Mouse (Mus musculus): Measurements from ENCODE around the gene Rsu1.
"Not testable (repeated sequence)": the region's sequence is repeated elsewhere in the genome, so short reads cannot be mapped to it uniquely, and the experiment has no call there.

Rsu1 gene

DNA sequence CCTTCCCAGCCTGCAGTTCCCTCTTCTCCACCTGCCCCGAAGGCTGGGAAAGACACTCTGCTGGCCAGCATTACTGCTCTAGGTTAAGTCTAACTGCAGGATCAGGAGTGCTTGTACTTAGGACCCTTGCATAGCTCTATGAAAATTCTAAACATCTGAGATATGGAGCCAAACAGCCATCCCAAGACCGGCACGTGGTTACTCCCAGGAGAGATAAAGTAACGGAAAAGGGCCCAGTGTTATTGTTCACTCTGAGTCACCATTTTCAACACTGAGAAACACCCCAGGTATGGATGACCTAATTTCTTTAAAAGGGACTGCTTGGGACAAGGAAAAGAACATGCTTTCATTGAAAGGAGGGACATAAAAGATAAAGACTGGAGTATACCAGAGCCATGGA is 45.2 kb downstream of the Rsu1 start:
- no peak for DNase-seq (ENCODE audit: low read depth, low spot score)

- no peak for DNase-seq (ENCODE audit: low read depth, low spot score)
These were observed 46.7 kb downstream of the Rsu1 start for GRCm38 (mm10) chr2:13224546-13224945.

GRCm38 (mm10) chr2:13223451-13223850 is 47.8 kb downstream of the Rsu1 start:
- no peak for DNase-seq (ENCODE audit: low read depth, low spot score)

DNA sequence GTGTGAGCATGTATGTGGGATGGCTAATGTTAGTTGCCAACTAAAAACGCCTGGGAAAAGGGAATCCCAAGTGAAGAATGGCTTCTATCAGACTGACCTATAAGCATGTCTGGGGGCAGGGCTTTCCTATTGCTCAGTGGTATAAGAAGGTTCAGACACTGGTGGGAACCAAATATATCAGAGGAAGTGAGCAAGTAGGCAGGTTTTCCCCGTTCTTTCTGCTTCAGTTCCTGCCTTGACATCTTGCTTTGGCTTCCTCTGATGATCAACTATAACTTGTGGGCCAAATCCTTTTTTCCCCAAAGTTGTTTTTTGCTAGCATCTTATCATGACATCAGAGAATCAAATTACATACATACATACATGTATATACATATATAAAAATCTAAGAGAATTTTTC is 51.1 kb downstream of the Rsu1 start:
- DNase-seq (ENCODE audit: low read depth, low spot score), result no peak

GRCm38 (mm10) chr2:13218112-13218511 is 53.1 kb downstream of the Rsu1 start:
- DNase-seq (ENCODE audit: low read depth, low spot score), result no peak

DNA sequence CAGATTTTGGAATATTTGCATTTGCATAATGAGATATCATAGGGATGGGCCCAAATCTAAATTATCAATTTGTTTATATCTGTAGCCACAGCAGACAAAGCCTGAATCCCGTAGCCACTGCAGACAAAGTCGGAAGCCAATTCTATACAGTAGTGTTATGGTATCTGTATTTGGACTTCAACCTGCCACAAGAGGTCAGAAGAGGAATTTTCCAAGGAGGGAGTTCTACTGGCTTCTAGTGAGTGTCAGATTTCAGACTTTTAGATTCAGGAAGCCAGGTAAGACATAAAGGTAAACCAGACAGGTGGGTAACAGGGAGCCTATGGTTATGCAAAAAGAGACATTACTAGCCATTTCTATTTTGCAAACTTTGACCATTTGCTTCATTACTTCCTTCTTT is 64.4 kb downstream of the Rsu1 start:
- no peak for DNase-seq (ENCODE audit: low read depth, low spot score)

DNA sequence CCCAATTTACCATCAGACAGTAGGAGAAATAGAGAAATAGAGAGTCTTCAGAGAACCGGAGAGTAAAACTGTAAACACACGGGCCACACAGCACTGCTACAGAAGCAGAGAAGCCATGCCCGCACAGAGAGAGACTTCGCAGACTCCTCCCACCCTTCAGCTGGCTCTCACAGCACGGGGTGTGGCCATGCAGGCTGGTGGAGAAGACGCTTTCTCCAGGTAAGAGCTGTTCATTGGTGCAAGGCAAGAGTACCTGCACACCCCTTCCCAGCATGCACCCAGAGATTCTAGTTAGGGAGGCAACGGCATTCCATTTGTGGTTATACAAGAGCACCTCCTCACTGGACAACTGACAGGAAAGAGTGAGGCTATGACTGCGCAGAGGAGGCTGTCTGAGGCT is 64.8 kb downstream of the Rsu1 start:
- DNase-seq (ENCODE audit: low read depth, low spot score), result peak; percentile 25

DNA sequence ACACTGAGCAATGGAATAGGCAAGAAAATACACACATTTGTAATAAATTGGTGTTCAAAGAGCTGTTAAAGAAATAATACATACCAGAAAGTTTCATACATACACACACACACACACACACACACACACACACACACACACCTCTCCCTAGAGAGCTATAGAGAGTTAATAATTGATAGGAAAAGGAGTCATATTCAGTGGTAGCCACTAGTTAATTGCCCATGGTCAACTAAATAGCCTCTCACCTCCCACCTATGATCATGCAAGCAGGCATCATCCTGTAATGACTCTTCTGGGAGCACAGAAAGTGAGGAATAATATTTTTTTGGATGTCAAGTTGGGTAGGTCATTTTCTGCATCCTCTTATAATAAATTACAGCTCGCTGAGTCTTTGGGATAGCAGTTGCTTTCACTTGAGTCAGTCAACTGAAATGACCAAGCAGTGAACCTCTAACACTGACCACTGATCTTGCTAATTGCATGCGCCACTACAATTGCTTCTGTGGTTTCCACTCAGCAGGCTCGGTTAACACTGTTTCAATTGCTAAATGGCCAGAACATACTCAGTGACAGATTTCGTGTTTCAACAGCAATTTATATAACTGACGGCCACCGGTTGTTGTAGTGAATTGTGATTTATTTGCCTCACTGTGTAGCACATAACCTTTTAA is 68.3 kb downstream of the Rsu1 start:
- no peak for DNase-seq (ENCODE audit: low read depth, low spot score)

DNA sequence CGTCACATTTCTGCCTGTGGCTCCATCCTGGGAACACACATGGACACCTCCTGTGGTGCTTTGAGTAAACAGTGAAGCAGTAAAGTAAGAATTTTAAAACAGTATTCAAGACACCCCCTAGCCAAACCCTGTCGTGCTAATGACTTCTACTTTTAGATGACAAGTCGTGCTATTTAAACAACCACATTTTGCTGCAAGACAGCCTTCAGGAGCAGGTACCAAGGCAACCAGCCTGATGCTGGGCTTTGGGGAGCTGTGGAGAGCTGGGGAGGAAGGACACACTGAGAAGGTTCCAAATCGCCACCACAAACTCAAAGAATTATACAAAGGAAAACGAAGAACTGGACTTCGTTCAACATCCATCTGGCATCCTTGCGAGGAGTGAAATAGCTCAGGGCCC is 71.5 kb downstream of the Rsu1 start:
- no peak for DNase-seq (ENCODE audit: low read depth, low spot score)

- no peak for DNase-seq (ENCODE audit: low read depth, low spot score)
These were observed 72.2 kb downstream of the Rsu1 start for GRCm38 (mm10) chr2:13199033-13199432.

DNA sequence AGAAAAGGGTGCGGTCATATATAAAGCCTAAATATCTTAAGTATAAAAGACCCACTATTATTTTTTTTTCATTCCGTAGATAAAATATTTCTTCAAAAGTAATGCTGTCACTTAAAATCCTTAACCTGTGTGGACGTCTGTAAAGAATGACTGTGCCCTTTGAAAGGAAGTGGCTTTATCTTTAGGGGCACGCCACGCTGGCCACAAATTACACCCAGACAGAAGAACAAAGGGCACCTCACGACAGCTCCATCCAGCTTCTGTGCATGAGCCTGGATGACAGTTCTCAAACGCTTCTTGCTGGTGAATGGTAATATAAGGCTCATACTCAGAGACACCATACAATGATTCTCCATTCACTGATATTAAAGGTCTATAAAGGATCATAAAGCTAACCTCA is 75.7 kb downstream of the Rsu1 start:
- no peak for DNase-seq (ENCODE audit: low read depth, low spot score)

- no peak for DNase-seq (ENCODE audit: low read depth, low spot score)
These were observed 79.1 kb downstream of the Rsu1 start for GRCm38 (mm10) chr2:13192157-13192556.

- no peak for DNase-seq (ENCODE audit: low read depth, low spot score)
These were observed 80.4 kb downstream of the Rsu1 start for GRCm38 (mm10) chr2:13190767-13191166.

GRCm38 (mm10) chr2:13188831-13189495 is 82.3 kb downstream of the Rsu1 start:
- DNase-seq (ENCODE audit: low read depth, low spot score), result no peak

DNA sequence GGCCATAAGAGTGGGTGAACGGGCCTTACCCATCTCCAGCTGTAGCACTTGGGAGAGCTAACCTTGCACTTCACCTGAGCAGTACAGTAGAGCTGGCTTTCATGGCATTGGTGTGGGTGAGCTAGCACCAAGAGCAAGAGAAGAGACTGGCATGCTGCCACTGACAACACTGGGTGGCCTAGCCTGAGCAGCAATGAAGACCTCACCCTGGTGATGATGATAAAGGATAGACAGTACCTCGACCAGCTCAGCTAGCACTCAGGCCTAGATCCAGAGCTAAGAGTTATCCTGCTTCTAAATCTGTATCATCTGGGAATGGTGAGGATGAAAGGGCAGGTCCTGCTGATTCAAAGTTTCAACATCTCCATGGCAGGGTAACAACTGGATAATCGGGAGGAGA is 88.1 kb downstream of the Rsu1 start:
- DNase-seq (ENCODE audit: low read depth, low spot score), result no peak

- not testable (repeated sequence) for DNase-seq (ENCODE audit: low read depth, low spot score)
These were observed 89.3 kb downstream of the Rsu1 start for GRCm38 (mm10) chr2:13181899-13182298.

DNA sequence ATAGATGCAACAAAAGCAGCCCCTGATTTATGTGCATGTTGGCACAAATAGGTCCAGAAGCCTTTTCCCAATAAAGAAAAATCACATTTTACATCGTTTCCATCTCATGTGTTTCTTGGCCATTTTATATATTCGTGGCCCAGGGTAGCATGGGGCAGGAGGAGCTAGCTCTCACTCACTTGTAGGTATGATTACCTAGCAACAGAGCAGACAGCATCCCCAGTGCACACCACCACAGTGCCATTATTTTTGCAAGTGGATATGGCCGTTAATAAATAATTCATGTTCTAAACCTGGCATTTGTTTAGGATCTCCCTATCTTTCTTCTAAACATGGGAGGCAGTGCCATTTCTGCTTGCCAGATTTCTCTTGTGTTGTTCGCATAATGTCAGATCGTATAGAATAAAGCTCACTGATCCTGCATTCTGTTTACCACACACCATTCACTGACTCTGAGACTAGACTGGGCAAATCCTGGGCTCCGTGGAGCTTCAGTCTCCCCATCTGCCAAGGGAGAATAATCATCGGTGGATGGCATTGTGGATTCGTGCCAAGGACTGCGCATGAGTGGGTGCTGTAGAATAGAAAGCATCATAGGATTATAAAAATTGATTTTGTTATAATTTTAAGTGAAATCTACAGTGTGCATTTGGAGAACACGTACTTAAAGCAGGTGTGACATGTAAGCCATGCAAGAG is 93.4 kb downstream of the Rsu1 start:
- no peak for DNase-seq (ENCODE audit: low read depth, low spot score)

- no peak for DNase-seq (ENCODE audit: low read depth, low spot score)
These were observed 95.0 kb downstream of the Rsu1 start for GRCm38 (mm10) chr2:13176304-13176620.

GRCm38 (mm10) chr2:13175536-13176303 is 95.5 kb downstream of the Rsu1 start:
- no peak for DNase-seq (ENCODE audit: low read depth, low spot score)

DNA sequence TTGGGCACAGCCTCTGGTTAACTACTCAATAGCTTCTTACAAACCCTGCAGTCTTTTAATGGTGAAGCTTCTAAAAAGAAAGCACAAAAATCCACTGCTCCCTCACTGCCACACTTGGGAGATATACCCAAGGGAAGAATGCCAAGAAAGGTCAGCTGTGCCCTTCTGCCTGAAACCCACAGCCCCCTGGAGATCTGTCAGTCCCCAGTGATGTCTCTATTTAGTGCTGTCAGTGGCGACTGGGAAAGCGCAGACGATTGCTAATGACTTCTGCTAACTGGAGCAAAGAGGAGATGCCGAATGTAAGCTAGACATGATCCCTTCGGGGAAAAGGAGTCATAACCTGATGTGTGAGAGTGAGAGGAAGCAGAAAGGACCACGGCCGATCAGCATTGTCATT is 96.8 kb downstream of the Rsu1 start:
- DNase-seq (ENCODE audit: low read depth, low spot score), result no peak

GRCm38 (mm10) chr2:13170651-13171050 is 100.6 kb downstream of the Rsu1 start:
- DNase-seq (ENCODE audit: low read depth, low spot score), result no peak

- no peak for DNase-seq (ENCODE audit: low read depth, low spot score)
These were observed 101.3 kb downstream of the Rsu1 start for GRCm38 (mm10) chr2:13169962-13170361.
